Mouse (Mus musculus) E14TG2a.4 (cell line): ENCODE measurements at regions not wholly inside any gene's neighbourhood (a gene's known extent, or its start where the extent isn't known, plus 50 kb on each side); places are given as distances from the start of the nearest gene placed in this dataset.

Experiments used
- CTCF ChIP-seq: conservative IDR thresholded peaks from 2 replicates; pipeline ENCODE4 v1.5.1; 2014; ENCODE audit warnings: low read length
- NANOG ChIP-seq: IDR thresholded peaks from 2 replicates; pipeline ENCODE4 v1.6.1; 2014; ENCODE audit warnings: borderline replicate concordance, low read length, mixed read lengths
- POU5F1 ChIP-seq: IDR thresholded peaks from 2 replicates; pipeline ENCODE4 v1.6.1; 2014; ENCODE audit warnings: low read length, borderline replicate concordance

DNA sequence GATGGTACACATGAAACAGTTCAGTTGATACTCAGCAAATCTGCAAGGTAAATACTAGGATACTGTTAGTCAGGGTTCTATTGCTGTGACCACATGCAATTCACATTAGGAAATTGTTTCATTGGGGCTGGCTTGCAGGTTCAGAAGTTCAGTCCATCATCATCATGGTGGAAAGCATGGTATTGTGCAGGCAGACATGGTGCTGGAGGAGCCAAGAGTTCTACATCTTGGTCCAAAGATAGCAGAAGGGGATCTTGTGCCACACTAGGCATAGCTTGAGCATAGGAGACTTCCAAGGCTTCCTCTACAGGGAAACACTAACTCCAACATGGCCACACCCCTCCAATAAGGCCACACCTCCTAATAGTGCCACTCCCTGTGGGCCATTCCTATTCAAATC, 99.1 kb downstream of the Ier5 start:
- TF ChIP-seq CTCF = no peak
- no peak for TF ChIP-seq POU5F1
- TF ChIP-seq NANOG = no peak
